Mouse (Mus musculus) kidney, embryonic 14.5 days (tissue): ENCODE measurements around the gene Hamp2. TPM values are rescaled to one million over a fixed set of nuclear protein-coding genes. Genes with fewer than 3 reads are reported as not detected.

Experiments
- ATAC-seq: fragments of 200-750 bp; cut with Nextera tagmentation; 2 replicates; pipeline ENCODE4 v1.8.0; 2017; ENCODE audit warnings: moderate number of reproducible peaks, mild to moderate bottlenecking, moderate TSS enrichment, moderate library complexity; ENCODE audit not compliant: low FRiP score, low TSS enrichment
- H3K27ac ChIP-seq: fragments of 300-500 bp; sonication (generic); 2 replicates; pipeline ENCODE4 v1.5.1; 2014; ENCODE audit warnings: low read depth, mild to moderate bottlenecking, low read length, moderate library complexity, mixed read lengths
- H3K27me3 ChIP-seq: fragments of 300-500 bp; sonication (generic); 2 replicates; pipeline ENCODE4 v1.6.1; 2014; ENCODE audit warnings: mild to moderate bottlenecking, low read length; ENCODE audit not compliant: control insufficient read depth, insufficient read depth
- H3K36me3 ChIP-seq: fragments of 300-500 bp; sonication (generic); 2 replicates; pipeline ENCODE4 v1.6.1; 2014; ENCODE audit warnings: low read length, mixed read lengths; ENCODE audit not compliant: control insufficient read depth, insufficient read depth
- H3K4me1 ChIP-seq: fragments of 300-500 bp; sonication (generic); 2 replicates; pipeline ENCODE4 v1.6.1; 2014; ENCODE audit warnings: low read length, mixed read lengths; ENCODE audit not compliant: control insufficient read depth, insufficient read depth
- H3K4me2 ChIP-seq: fragments of 300-500 bp; sonication (generic); replicated peaks from 2 replicates; pipeline ENCODE4 v1.6.1; 2014; ENCODE audit warnings: low read depth, mild to moderate bottlenecking, low read length
- H3K4me3 ChIP-seq: fragments of 300-500 bp; sonication (generic); 2 replicates; pipeline ENCODE4 v1.5.1; 2014; ENCODE audit warnings: mild to moderate bottlenecking, low read length
- H3K9ac ChIP-seq: fragments of 300-500 bp; sonication (generic); 2 replicates; pipeline ENCODE4 v1.6.1; 2014; ENCODE audit warnings: low read depth, mild to moderate bottlenecking, low read length, moderate library complexity
- H3K9me3 ChIP-seq: fragments of 300-500 bp; sonication (generic); 2 replicates; pipeline ENCODE4 v1.6.1; 2016; ENCODE audit warnings: low read length; ENCODE audit not compliant: control insufficient read depth
- WGBS: fragments of 180-500 bp; shearing (Covaris S2); extraction: QIAGEN DNeasy Blood & Tissue Kit; methylation state at CpG from one replicate; pipeline ENCODE4 v1.1.7; 2014; 5-methylcytosine and 5-hydroxymethylcytosine counted together
- polyA plus RNA-seq: library from polyadenylated mRNA; unstranded; fragments of >200 nt; fragmentation: Nextera tagmentation; extraction: Ambion mirVana; gene quantifications from 2 replicates; pipeline ENCODE4 v1.2.1, GENCODE M21; 2014

Gene Hamp2
- polyA plus RNA-seq, 1 experiment from 2014 or later: not detected

DNA sequence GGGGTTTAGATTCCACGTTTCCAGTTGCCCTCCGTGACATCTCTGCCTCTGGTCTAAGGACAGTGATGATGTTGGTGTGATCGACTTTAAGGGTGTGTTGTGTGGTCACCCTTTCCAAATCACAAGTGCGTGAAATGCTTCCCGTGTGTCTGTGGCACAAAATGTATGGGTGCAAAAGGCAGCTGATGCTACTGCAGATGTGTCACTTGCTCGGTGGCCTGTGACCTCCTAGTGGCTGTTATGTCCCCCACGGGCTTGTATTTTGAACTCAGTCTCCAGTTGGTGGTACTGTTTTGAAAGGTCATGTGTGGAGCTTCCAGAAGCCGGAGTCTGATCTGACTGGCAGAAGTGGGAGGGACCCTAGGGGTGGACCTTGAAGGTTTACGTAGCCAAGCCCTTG lies 32.7 kb downstream of the Hamp2 start:
- Histone ChIP-seq H3K36me3 (no peaks in the 10 kb centered on the region), H3K27me3 (no peaks in the 10 kb centered on the region), H3K4me2 (no peak overlapping the region), H3K9ac (no peak overlapping the region), H3K27ac (no peak overlapping the region), H3K4me1 (peaks cover 5% of the 10 kb centered on the region; the same call in 1 of the 2 replicates), H3K4me3 (no peak overlapping the region), H3K9me3 (no peaks in the 10 kb centered on the region)
- 74% methylated on average over 9 of the region's 9 CpGs for WGBS
- ATAC-seq: no peak

DNA sequence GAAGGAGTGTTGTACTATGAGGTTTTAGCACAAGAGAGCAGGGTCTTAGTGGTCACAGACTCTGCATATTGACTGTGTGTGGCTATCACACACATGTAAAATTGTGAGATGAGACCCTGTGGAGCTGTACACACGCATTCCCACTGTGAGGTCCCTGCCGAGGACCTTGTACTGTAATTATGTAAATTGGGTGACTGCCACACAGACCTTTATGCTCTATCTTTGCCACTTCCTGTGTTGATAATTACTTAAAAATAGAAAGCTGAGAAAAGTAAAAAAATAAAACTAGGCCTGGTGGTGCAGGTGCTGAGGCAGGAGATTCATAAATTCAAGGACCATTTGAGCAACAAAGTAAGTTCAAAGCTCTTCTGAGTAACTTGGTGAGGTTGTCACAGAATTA lies 33.8 kb downstream of the Hamp2 start:
- H3K36me3 ChIP-seq: no peaks in the 10 kb centered on the region
- H3K4me1 ChIP-seq: peaks cover 5% of the 10 kb centered on the region; the same call in 1 of the 2 replicates
- H3K4me3 ChIP-seq: no peak overlapping the region
- no peak overlapping the region for H3K4me2 ChIP-seq
- H3K9me3 ChIP-seq: no peaks in the 10 kb centered on the region
- WGBS: 59% methylated on average over 2 of the region's 2 CpGs
- H3K27me3 ChIP-seq: no peaks in the 10 kb centered on the region
- no peak for ATAC-seq
- H3K27ac ChIP-seq: no peak overlapping the region
- no peak overlapping the region for H3K9ac ChIP-seq

DNA sequence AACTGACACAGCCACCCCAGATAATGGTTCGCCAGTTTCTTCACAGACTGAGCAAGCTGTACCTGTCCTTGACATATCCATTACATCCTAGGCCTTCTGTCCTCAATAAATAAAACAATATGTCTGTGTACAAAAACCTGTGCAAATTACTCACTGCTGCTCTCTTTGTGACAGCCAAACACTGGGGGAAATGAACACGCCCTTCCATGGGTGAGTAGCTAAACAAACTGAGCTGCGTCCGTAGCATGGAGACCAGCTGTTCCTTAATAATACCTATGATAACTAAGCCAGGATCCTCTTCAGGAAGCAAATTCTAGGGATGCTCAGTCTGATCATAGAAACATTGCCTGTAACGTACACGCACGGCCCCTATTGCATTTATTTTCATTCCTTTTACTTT lies 35.7 kb downstream of the Hamp2 start:
- 62% methylated on average over 7 of the region's 7 CpGs for WGBS
- Histone ChIP-seq H3K9ac (no peak overlapping the region), H3K9me3 (no peaks in the 10 kb centered on the region), H3K4me1 (peaks cover 5% of the 10 kb centered on the region; the same call in 1 of the 2 replicates), H3K27ac (no peak overlapping the region), H3K27me3 (no peaks in the 10 kb centered on the region), H3K4me3 (no peak overlapping the region), H3K4me2 (no peak overlapping the region), H3K36me3 (no peaks in the 10 kb centered on the region)
- ATAC-seq: no peak

DNA sequence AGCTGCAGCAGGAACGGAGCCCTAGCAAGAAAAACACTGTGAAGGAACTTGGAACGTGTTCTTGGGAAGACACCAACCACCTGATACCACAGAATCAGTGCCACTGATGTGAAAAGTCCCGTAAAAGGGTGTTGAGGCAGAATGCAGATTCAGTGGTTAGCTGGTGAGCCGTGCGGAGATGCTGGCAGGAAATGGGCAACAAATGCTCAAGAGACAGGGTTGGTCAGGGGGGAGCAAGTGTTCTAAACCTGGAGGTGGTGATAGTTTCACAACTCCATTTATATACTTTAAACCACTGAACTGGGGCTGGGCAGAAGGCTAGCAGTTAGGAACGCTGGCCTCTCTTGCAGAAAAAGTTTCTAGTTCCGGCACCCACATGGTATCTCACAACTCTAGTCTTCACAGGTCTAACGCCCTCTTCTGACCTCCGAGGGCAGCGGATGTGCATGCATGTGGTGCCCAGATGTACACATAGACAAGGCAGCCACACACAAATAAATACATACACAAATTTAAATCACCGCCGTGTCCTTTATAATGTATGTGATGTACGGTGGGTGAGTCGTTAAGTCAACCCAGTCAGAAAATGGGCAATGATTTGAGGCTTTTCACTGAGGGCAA lies 36.8 kb downstream of the Hamp2 start:
- Histone ChIP-seq H3K36me3 (no peaks in the 10 kb centered on the region), H3K4me3 (no peak overlapping the region), H3K9me3 (no peaks in the 10 kb centered on the region), H3K27me3 (no peaks in the 10 kb centered on the region), H3K4me2 (no peak overlapping the region), H3K4me1 (peaks cover 5% of the 10 kb centered on the region; the same call in 1 of the 2 replicates), H3K9ac (no peak overlapping the region), H3K27ac (no peak overlapping the region)
- no peak for ATAC-seq
- 81% methylated on average over 14 of the region's 14 CpGs for WGBS

DNA sequence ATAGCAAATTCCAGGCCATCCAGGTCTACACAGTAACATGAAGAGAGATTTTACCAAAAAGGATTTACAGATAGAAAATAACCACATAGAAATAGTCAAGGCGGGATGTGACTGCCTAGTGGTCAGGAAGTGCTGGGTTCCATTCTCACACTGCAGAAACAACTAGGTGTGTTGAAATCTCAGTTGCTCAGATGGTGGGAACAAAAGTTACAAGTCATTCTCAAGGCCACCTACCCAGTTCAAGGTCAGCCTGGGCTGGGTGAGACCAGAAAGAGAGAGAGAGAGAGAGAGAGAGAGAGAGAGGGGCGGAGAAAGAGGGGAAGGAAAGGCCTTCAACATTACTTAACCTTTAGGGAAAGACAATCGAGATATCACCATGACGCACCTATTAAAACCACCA lies 37.6 kb downstream of the Hamp2 start:
- no peak overlapping the region for H3K27ac ChIP-seq
- WGBS: 89% methylated on average over 4 of the region's 4 CpGs

DNA sequence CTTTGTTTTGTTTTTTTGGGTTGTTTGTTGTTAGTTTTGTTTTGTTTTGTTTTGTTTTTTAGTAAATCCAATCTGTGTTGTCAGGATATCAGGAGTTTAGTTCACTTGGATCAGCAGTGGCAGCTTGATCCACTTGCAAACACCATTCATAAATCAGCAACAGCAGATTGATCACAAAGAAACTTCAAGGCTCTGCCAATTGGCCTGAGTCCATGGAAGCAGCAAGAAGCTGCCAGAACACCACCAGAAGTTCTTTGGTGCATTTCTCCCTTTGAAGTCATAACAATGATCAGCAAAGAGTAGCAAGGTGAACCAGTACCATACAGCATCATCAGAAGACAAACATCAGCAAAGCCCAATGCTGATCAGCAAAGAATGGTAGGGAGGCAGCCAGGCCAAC lies 40.4 kb downstream of the Hamp2 start:
- Histone ChIP-seq H3K27ac (no peak overlapping the region), H3K4me2 (no peak overlapping the region), H3K9ac (no peak overlapping the region), H3K27me3 (no peaks in the 10 kb centered on the region), H3K9me3 (no peaks in the 10 kb centered on the region), H3K4me3 (no peak overlapping the region), H3K4me1 (no peaks in the 10 kb centered on the region), H3K36me3 (no peaks in the 10 kb centered on the region)
- ATAC-seq: no peak

More for the DNA sequence above, 37.6 kb downstream of the Hamp2 start:
- H3K36me3 ChIP-seq: no peaks in the 10 kb centered on the region
- H3K4me1 ChIP-seq: no peaks in the 10 kb centered on the region
- ATAC-seq: no peak
- no peak overlapping the region for H3K4me3 ChIP-seq
- no peak overlapping the region for H3K9ac ChIP-seq
- no peaks in the 10 kb centered on the region for H3K27me3 ChIP-seq
- no peak overlapping the region for H3K4me2 ChIP-seq
- H3K9me3 ChIP-seq: no peaks in the 10 kb centered on the region

DNA sequence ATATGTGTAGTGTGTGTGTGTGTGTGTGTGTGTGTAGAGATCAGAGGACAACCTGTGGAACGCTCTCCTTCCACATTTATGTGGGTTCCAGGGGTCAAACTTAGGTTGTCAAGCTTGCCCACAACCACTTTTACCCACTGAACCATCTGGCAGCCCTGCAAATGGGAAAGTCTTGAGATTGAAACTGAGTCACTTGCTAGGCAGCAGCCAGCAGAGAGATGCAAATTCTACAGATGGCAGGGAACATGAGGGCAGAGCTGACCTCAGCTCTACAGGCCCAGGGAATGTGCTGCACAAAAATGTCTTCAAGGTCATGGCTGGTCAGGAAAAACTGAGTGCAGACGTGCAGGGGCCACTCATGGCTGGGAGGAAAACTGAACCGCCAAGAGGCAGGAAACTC lies 43.1 kb downstream of the Hamp2 start:
- Histone ChIP-seq H3K4me1 (no peaks in the 10 kb centered on the region), H3K4me3 (no peak overlapping the region), H3K9ac (no peak overlapping the region), H3K27me3 (no peaks in the 10 kb centered on the region), H3K4me2 (no peak overlapping the region), H3K9me3 (no peaks in the 10 kb centered on the region), H3K27ac (no peak overlapping the region), H3K36me3 (no peaks in the 10 kb centered on the region)
- WGBS: 81% methylated on average over 3 of the region's 3 CpGs
- no peak for ATAC-seq

DNA sequence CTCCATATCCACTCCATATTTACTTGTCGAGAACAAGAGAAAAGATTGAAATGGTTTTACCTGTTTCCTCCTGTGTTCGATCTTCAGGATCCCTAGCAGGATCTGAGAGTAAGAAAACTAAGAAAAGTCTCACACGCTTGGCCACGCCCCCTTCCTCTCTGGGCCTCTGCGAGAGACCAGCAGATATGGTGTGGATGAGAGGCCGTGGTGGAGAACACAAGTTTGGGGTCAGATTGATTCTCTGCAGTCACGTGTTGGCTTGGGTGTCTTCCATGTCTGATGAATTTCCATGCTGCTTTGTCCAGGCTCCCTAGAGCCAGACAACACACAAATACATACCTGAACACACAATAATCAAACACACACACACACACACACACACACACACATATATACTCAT lies 44.3 kb downstream of the Hamp2 start, which contains the start of gene Cd22:
TSS of gene Cd22 (minus strand) at position 167 of the 400 bp plus-strand sequence.
- 67% methylated on average over 7 of the region's 7 CpGs for WGBS
- no peak within 1 kb of the TSS for H3K4me2 ChIP-seq
- H3K36me3 ChIP-seq: no peaks in the 10 kb centered on the region
- H3K4me1 ChIP-seq: no peaks in the 10 kb centered on the region
- no peak within 1 kb of the TSS for H3K4me3 ChIP-seq
- H3K27ac ChIP-seq: no peak within 1 kb of the TSS
- H3K9ac ChIP-seq: no peak within 1 kb of the TSS
- ATAC-seq: no peak
- H3K9me3 ChIP-seq: no peaks in the 10 kb centered on the region
- H3K27me3 ChIP-seq: no peaks in the 10 kb centered on the region

DNA sequence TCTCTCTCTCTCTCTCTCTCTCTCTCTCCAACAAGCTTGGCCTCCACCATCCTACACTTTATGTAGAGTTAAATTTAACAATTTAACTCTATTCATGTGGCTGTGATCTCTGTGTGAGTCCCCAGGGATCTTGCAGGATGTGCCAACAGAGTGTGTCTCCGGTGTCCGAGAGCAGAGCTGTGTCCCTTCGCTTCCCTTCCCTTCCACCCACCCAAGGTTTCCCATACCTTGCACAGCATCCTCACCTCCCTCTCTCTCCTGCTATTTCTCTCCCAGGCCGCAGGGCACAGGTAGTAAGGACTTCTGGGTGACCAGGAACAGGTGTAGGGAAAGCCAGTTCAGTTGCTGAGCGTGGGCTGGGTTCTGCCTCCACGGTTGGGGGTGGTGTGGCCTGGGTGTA lies 45.5 kb downstream of the Hamp2 start:
- H3K4me3 ChIP-seq: no peak overlapping the region
- 88% methylated on average over 6 of the region's 6 CpGs for WGBS
- no peaks in the 10 kb centered on the region for H3K4me1 ChIP-seq
- H3K27ac ChIP-seq: no peak overlapping the region
- no peak for ATAC-seq
- H3K27me3 ChIP-seq: no peaks in the 10 kb centered on the region
- no peaks in the 10 kb centered on the region for H3K9me3 ChIP-seq
- H3K4me2 ChIP-seq: no peak overlapping the region
- H3K36me3 ChIP-seq: no peaks in the 10 kb centered on the region
- no peak overlapping the region for H3K9ac ChIP-seq
